Mouse (Mus musculus) hindbrain, embryonic 10.5 days (tissue): ENCODE data around the gene Cttnbp2nl. TPM values are rescaled to one million over a fixed set of nuclear protein-coding genes. Genes with fewer than 3 reads are reported as not detected.

ENCODE experiments used
- DNase-seq: peaks from one replicate; pipeline ENCODE4 v3.0.0-alpha.2; 2017; ENCODE audit warnings: low spot score
- H3K27ac ChIP-seq: fragments of 300-500 bp; sonication (generic); 2 replicates; pipeline ENCODE4 v1.5.1; 2016; ENCODE audit warnings: mild to moderate bottlenecking, moderate library complexity
- H3K27me3 ChIP-seq: fragments of 300-500 bp; sonication (generic); 2 replicates; pipeline ENCODE4 v1.6.1; 2016; ENCODE audit warnings: mild to moderate bottlenecking; ENCODE audit not compliant: poor library complexity, insufficient read depth, severe bottlenecking
- H3K36me3 ChIP-seq: fragments of 300-500 bp; sonication (generic); 2 replicates; pipeline ENCODE4 v1.6.1; 2016; ENCODE audit warnings: mild to moderate bottlenecking, moderate library complexity
- H3K4me1 ChIP-seq: fragments of 300-500 bp; sonication (generic); replicated peaks from 2 replicates; pipeline ENCODE4 v1.6.1; 2016; ENCODE audit warnings: mild to moderate bottlenecking
- H3K4me3 ChIP-seq: fragments of 300-500 bp; sonication (generic); 2 replicates; pipeline ENCODE4 v1.5.1; 2016; ENCODE audit warnings: mild to moderate bottlenecking, moderate library complexity
- H3K9me3 ChIP-seq: fragments of 300-500 bp; sonication (generic); 2 replicates; pipeline ENCODE4 v1.6.1; 2016; ENCODE audit warnings: mild to moderate bottlenecking, moderate library complexity
- WGBS: fragments of 180-500 bp; shearing (Covaris S2); methylation state at CpG from one replicate; pipeline ENCODE4 v1.1.7; 2016; 5-methylcytosine and 5-hydroxymethylcytosine counted together
- polyA plus RNA-seq: library from polyadenylated mRNA; unstranded; fragments of >200 nt; fragmentation: Nextera tagmentation; extraction: Ambion mirVana; gene quantifications from 2 replicates; pipeline ENCODE4 v1.2.1, GENCODE M21; 2016

Cttnbp2nl gene
- polyA plus RNA-seq, 1 experiment from 2014 or later: 41.8 TPM

- peaks cover 5% of the 10 kb centered on the region for H3K27me3 ChIP-seq
- 0 out of 2 replicates have a peak, but pooled peaks cover 3% of the 10 kb centered on the region for H3K4me1 ChIP-seq
- no peaks in the 10 kb centered on the region for H3K9me3 ChIP-seq
- H3K27ac ChIP-seq: no peak overlapping the region
- H3K4me3 ChIP-seq: no peak overlapping the region
- peaks cover 71% of the 10 kb centered on the region for H3K36me3 ChIP-seq
- WGBS: 93% methylated on average over 23 of the region's 23 CpGs
- DNase-seq: no peak
These were observed 99.9 kb downstream of the Cttnbp2nl start for GRCm38 (mm10) chr3:104952891-104953670.

Other genes starting within 250 kb of the Cttnbp2nl start
- gene Mov10, start 234.6 kb downstream of the Cttnbp2nl start, polyA plus RNA-seq: 17.0 and 19.8 TPM in 2 replicates
- gene St7l, start 189.1 kb downstream of the Cttnbp2nl start, polyA plus RNA-seq: 28.7 and 33.7 TPM in 2 replicates
- gene Capza1, start 188.6 kb downstream of the Cttnbp2nl start, polyA plus RNA-seq: 188 and 212 TPM in 2 replicates
- 1.3 and 1.7 TPM in 2 replicates for gene Wnt2b, start 91.2 kb downstream of the Cttnbp2nl start, polyA plus RNA-seq
- not detected in 2 replicates for gene 4930564D02Rik, start 13.7 kb upstream of the Cttnbp2nl start, polyA plus RNA-seq